Mouse (Mus musculus): ENCODE measurements around the gene A530084C06Rik.

DNA sequence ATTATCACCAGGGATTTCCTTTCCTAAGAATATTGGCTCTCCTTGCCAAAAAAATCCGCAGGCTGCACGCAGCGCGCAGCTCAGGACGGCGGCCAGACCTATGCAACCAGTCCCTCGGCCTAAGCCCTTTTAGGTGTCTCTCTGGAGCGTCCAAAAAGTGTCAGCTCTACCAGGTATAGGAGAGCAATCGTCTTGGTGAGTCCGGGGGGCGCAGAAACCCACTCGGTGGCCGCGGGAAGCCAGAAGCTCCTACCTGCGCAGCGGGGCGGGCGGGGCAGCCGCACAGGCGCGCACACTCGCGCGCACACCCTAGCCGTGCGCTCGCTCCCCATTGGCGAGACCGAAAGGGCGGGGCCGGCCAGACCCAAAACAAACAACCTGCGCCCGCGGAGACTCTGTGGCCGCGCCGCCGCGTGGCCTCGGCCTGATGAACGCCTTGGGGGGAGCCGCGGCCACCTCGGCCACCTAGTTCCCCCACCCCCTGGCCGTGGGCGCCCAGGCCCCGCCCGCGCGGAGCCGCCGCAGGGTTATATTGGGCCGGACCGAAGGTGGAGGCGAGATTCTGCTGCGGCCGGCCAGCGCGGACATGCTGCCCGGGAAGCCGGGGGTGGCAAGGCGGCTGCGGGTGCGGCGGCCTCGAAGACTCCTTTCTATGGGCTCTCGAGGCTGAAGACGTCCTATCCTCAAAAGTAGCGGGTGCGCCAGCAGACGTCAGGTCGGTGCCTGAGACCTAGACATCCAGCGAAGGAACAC, 1.2 kb downstream of the A530084C06Rik start:
- TF ChIP-seq CTCF (IDR thresholded peaks at IDR 0.05; ENCODE audit: low read depth): no peak
- TF ChIP-seq EP300 (IDR thresholded peaks at IDR 0.05; ENCODE audit: low read depth): no peak

Measured in liver, embryonic 14.5 days (tissue).